Mouse (Mus musculus) midbrain, embryonic 16.5 days (tissue): ENCODE data around the gene Mill2. TPM values are rescaled to one million over a fixed set of nuclear protein-coding genes. Genes with fewer than 3 reads are reported as not detected.

Experiments
- ATAC-seq: fragments of 200-750 bp; cut with Nextera tagmentation; 2 replicates; pipeline ENCODE4 v1.8.0; 2017; ENCODE audit warnings: moderate TSS enrichment
- H3K27ac ChIP-seq: fragments of 300-500 bp; sonication (generic); 2 replicates; pipeline ENCODE4 v1.5.1; 2014; ENCODE audit warnings: mild to moderate bottlenecking, low read length, mixed read lengths
- H3K27me3 ChIP-seq: fragments of 300-500 bp; sonication (generic); 2 replicates; pipeline ENCODE4 v1.6.1; 2014; ENCODE audit warnings: low read depth, low read length, mixed read lengths; ENCODE audit not compliant: control insufficient read depth, insufficient read depth
- H3K36me3 ChIP-seq: fragments of 300-500 bp; sonication (generic); 2 replicates; pipeline ENCODE4 v1.6.1; 2014; ENCODE audit warnings: mild to moderate bottlenecking, low read length, moderate library complexity, mixed read lengths; ENCODE audit not compliant: control insufficient read depth, insufficient read depth
- H3K4me1 ChIP-seq: fragments of 300-500 bp; sonication (generic); 2 replicates; pipeline ENCODE4 v1.6.1; 2014; ENCODE audit warnings: mild to moderate bottlenecking, low read length, mixed read lengths; ENCODE audit not compliant: control insufficient read depth, insufficient read depth
- H3K4me2 ChIP-seq: fragments of 300-500 bp; sonication (generic); 2 replicates; pipeline ENCODE4 v1.6.1; 2014; ENCODE audit warnings: mild to moderate bottlenecking, low read length, mixed read lengths
- H3K4me3 ChIP-seq: fragments of 300-500 bp; sonication (generic); 2 replicates; pipeline ENCODE4 v1.5.1; 2014; ENCODE audit warnings: low read depth, mild to moderate bottlenecking, low read length, moderate library complexity, mixed read lengths
- H3K9ac ChIP-seq: fragments of 300-500 bp; sonication (generic); 2 replicates; pipeline ENCODE4 v1.6.1; 2014; ENCODE audit warnings: low read depth, low read length, mixed read lengths
- H3K9me3 ChIP-seq: fragments of 300-500 bp; sonication (generic); replicated peaks from 2 replicates; pipeline ENCODE4 v1.6.1; 2014; ENCODE audit warnings: mild to moderate bottlenecking, low read length, mixed read lengths; ENCODE audit not compliant: control insufficient read depth, poor library complexity, severe bottlenecking
- WGBS: fragments of 180-500 bp; shearing (Covaris S2); extraction: QIAGEN DNeasy Blood & Tissue Kit; methylation state at CpG from one replicate; pipeline ENCODE4 v1.1.7; 2014; 5-methylcytosine and 5-hydroxymethylcytosine counted together
- polyA plus RNA-seq: library from polyadenylated mRNA; unstranded; fragments of >200 nt; fragmentation: Nextera tagmentation; extraction: Ambion mirVana; gene quantifications from 2 replicates; pipeline ENCODE4 v1.2.1, GENCODE M21; 2015

Mill2 gene
- polyA plus RNA-seq, 1 experiment from 2014 or later: 0.69 TPM

DNA sequence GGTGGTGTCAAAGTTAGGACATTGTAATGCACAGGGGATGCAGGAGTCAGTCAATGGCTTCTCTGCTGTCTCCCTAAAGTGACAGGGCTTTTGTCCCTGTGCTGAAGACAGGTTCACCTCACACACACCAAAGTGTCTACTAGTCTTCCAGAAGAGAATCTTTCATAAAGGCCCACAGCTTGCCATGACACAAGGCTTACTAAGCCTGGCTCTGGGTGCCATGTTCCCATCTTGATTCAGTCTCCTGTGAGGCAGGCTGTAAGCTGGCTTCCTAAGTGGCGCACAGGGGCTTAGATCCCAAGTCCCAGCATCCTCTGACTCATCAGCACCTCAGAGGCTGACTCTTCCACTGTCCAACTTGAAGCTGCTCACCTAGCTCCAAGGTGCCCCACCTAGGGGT, 47.2 kb downstream of the Mill2 start:
- ATAC-seq: no peak
- 100% methylated on average over 1 of the region's 1 CpGs for WGBS

DNA sequence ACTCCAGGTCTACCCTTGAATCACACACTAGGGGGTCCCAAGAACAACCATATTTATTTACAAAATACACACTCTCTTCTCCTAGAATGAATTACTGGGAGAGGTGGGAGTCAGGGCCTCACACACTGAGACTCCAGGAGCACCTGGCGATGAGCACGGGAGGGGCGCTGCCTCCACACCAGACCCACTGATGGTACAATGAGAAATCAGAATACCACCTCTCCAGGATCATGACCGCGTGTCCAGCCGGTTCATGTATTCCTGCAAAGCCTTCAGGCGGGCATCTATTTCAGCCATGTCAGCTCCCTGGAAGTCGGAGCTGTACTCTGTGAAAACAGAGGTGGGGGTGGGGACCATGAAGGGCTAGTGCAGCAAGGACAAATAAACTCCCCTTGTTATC, 51.1 kb downstream of the Mill2 start:
- H3K27ac ChIP-seq: no peak overlapping the region
- H3K4me3 ChIP-seq: no peak overlapping the region
- peaks cover 13% of the 10 kb centered on the region; the same call in 1 of the 2 replicates for H3K4me1 ChIP-seq
- no peaks in the 10 kb centered on the region for H3K36me3 ChIP-seq
- H3K27me3 ChIP-seq: no peaks in the 10 kb centered on the region
- no peaks in the 10 kb centered on the region for H3K9me3 ChIP-seq
- no peak overlapping the region for H3K4me2 ChIP-seq
- 89% methylated on average over 8 of the region's 8 CpGs for WGBS
- no peak overlapping the region for H3K9ac ChIP-seq
- no peak for ATAC-seq

More for the DNA sequence above, 47.2 kb downstream of the Mill2 start:
- Histone ChIP-seq H3K4me1 (0 out of 2 replicates have a peak, but pooled peaks cover 2% of the 10 kb centered on the region), H3K36me3 (no peaks in the 10 kb centered on the region), H3K9me3 (no peaks in the 10 kb centered on the region), H3K4me3 (no peak overlapping the region), H3K27me3 (no peaks in the 10 kb centered on the region), H3K9ac (no peak overlapping the region), H3K4me2 (no peak overlapping the region), H3K27ac (no peak overlapping the region)

DNA sequence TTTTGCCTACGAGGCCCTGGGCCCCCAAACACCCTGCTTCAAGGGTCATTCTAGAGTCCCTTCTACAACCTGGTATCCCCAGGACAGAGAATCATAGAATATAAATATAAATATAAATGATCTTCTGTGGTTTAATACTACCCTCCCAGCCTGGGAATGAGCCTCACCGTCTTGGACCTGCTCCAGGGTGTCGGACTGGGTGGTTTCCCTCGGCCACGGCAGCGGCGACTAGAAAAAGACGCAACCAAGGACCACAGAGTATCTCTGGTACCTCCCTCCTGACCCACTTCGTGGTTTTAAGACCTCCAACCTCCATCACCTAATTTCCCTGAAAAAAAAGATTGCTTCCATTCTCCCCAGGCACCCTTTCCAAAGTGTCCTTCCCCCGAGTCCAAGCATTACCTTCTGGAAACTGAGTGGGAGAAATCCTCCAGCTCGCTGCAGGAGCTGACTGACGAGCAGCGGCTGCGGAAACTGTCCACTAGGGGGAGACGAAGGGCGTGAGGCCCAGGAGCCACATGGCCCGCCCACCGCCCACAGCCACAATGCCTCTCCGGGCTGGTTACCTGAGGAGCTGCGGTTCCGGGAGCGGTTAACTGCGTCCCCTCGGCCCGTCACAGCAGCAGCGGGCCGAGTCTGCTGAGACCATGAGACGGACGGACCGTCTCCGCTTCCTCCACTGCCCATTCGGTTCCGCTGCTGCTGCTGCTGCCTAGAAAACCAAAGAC, 52.3 kb downstream of the Mill2 start:
- Histone ChIP-seq H3K4me2 (peak overlapping the region; percentile 77), H3K27ac (peak overlapping the region; percentile 29), H3K27me3 (no peaks in the 10 kb centered on the region), H3K9ac (peak overlapping the region; percentile 61), H3K4me3 (peak overlapping the region; percentile 46), H3K4me1 (peaks cover 13% of the 10 kb centered on the region; the same call in 1 of the 2 replicates), H3K36me3 (no peaks in the 10 kb centered on the region), H3K9me3 (no peaks in the 10 kb centered on the region)
- ATAC-seq: peak; percentile 60
- 20% methylated on average over 33 of the region's 33 CpGs for WGBS

DNA sequence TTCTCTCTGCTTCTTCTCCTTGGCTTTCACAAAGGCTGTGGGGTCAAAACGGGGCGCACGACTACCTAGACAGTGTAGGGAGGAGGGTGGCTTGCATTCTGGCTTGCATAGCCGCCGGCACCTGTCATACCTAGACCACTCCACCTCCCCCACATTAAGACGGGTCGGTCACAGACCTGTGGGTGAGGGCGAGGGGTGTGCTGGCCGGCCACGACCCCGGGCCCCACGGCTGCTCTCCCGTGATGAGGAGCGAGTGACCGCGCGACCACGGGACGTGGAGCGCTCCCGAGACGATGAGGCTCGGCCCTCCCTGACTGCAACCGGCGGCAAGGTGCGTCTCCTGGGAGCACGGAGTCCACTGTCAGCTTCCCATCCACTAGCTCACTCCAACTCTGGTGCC, 53.2 kb downstream of the Mill2 start:
- Histone ChIP-seq H3K9me3 (no peaks in the 10 kb centered on the region), H3K4me2 (peak overlapping the region; percentile 77), H3K9ac (peak overlapping the region; percentile 61), H3K4me1 (peaks cover 13% of the 10 kb centered on the region; the same call in 1 of the 2 replicates), H3K27me3 (no peaks in the 10 kb centered on the region), H3K36me3 (no peaks in the 10 kb centered on the region), H3K27ac (no peak overlapping the region; the same call in 1 of the 2 replicates), H3K4me3 (peak overlapping the region; percentile 46)
- peak; percentile 52 for ATAC-seq
- WGBS: 33% methylated on average over 27 of the region's 27 CpGs

DNA sequence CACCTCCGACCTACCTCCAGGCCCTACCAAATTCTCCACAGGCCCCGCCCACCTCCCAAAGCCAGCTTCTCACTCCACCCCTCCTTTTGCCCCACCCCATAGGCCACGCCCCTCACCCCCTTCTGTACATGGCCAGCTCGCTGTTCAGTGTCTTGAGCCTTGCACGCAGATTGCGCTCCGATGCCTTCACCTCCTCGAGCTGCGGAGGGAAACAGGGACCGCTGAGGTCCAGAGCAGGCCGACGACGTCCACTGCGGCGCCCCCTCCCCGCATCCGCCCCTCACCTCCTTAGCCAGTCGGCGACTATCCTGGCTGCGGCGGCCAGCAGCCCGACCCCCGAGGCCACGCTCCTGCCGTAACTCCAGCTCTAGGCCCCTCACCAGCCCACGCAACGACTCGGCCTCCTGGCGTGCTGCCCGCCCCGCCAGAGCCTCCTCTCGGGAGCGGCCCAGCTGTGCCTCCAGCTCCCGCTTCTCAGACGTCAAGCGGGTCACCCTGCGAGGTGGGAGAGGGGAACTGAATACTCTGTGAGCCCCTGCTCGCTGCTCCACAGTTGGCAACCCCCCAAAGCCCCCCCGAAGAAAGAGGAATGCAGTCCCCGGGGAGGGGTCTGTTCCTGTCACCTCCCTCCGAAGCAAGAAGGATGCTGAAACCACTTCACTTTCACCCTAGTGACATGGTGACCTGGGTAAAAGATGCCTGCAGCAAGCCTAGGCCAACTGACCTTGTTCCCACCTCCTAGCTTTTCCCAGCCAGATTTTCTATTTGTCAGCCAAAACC, 54.1 kb downstream of the Mill2 start:
- no peaks in the 10 kb centered on the region for H3K36me3 ChIP-seq
- ATAC-seq: peak; percentile 34
- H3K27ac ChIP-seq: no peak overlapping the region; the same call in 1 of the 2 replicates
- H3K27me3 ChIP-seq: no peaks in the 10 kb centered on the region
- H3K4me1 ChIP-seq: peaks cover 13% of the 10 kb centered on the region; the same call in 1 of the 2 replicates
- peak overlapping the region; percentile 46 for H3K4me3 ChIP-seq
- peak overlapping the region; percentile 68 for H3K9ac ChIP-seq
- H3K9me3 ChIP-seq: no peaks in the 10 kb centered on the region
- peak overlapping the region; percentile 77 for H3K4me2 ChIP-seq
- WGBS: 2% methylated on average over 40 of the region's 41 CpGs

DNA sequence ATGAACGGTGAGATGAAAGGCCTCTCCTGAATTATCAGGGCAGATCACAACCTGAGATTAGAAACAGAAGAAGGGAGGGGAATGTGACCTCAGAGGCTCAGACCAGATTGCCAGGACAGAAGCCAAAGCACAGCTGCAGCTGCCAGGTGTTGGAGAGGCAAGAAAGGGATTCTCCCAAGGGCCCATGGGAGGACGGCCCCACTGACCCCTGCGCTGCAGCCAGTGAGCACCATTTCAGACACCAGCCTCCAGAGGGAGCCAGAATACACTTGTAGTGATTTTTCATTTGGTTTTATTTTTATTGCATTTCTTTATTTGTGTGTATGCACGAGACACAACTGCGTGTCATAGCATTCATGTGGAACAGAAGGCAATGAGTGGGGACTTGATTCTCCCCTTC, 56.8 kb downstream of the Mill2 start:
- H3K27ac ChIP-seq: no peak overlapping the region
- no peak for ATAC-seq

DNA sequence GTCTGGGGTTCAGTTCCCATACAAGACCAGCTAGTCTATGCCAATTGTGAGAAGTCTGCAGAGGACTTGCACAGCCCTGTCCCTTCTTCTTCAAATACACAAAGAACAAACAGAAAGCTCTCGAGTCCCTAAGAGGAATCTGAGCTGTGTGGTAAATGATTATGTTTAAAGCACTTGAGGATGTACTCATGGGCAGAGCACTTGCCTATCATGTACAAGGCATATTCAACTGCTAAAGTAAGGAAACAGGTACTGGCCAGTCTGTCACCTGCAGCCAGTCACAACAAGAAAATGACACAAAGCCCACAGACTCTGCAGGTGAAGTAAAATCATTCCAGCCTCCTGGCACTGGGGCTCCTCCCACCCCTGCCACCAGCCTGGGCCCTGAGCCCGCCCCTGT, 60.7 kb downstream of the Mill2 start:
- H3K27ac ChIP-seq: no peak overlapping the region
- H3K4me2 ChIP-seq: no peak overlapping the region
- ATAC-seq: no peak
- H3K9ac ChIP-seq: no peak overlapping the region
- WGBS: 88% methylated on average over 2 of the region's 2 CpGs
- no peak overlapping the region for H3K4me3 ChIP-seq
- H3K36me3 ChIP-seq: no peaks in the 10 kb centered on the region
- H3K27me3 ChIP-seq: no peaks in the 10 kb centered on the region
- no peaks in the 10 kb centered on the region for H3K9me3 ChIP-seq
- H3K4me1 ChIP-seq: no peaks in the 10 kb centered on the region

More for the DNA sequence above, 56.8 kb downstream of the Mill2 start:
- WGBS: 24% methylated on average over 5 of the region's 5 CpGs
- Histone ChIP-seq H3K9me3 (no peaks in the 10 kb centered on the region), H3K4me2 (no peak overlapping the region), H3K4me1 (peaks cover 13% of the 10 kb centered on the region; the same call in 1 of the 2 replicates), H3K36me3 (no peaks in the 10 kb centered on the region), H3K4me3 (no peak overlapping the region), H3K9ac (no peak overlapping the region), H3K27me3 (no peaks in the 10 kb centered on the region)

DNA sequence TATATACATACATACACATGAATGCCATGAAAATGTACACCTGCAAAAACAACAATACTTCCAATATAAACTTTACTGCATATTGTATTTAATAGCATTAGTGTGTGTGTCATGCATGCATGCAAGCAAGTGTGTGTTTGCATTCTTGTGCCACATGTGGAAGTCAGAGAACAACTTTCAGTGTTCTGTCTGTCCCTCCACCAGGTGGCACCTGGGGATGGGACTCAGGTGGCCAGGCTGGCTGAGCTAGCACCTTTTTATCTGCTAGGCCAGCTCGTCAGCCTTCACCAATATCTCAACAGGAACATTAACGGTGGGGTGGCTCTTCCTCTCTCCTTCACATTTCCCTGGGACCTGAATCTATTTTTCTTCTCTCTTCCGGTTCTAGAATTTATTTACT, 62.7 kb downstream of the Mill2 start:
- H3K9ac ChIP-seq: no peak overlapping the region
- H3K36me3 ChIP-seq: no peaks in the 10 kb centered on the region
- H3K4me1 ChIP-seq: no peaks in the 10 kb centered on the region
- no peaks in the 10 kb centered on the region for H3K27me3 ChIP-seq
- H3K27ac ChIP-seq: no peak overlapping the region
- ATAC-seq: no peak
- no peak overlapping the region for H3K4me3 ChIP-seq
- no peak overlapping the region for H3K4me2 ChIP-seq
- 58% methylated on average over 3 of the region's 3 CpGs for WGBS
- no peaks in the 10 kb centered on the region for H3K9me3 ChIP-seq

DNA sequence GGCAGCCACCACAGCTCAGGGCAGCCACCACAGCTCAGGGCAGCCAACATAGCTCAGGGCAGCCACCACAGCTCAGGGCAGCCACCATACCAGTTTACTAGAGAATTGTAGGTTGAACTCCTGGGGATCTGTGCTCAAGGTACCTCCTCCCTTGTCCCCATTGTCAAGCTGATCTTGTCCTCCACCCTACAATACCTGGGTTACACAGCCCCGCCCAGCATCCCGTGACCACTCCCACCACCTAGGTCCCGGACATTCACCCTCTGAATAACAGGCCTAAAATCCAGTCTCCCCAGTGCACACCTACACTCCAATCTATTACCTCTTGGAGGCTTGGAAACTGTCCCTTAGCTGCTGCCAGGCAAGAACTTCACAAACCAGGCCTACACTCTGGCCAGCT, 65.2 kb downstream of the Mill2 start:
- H3K4me3 ChIP-seq: no peak overlapping the region
- no peak for ATAC-seq
- no peak overlapping the region for H3K4me2 ChIP-seq
- no peaks in the 10 kb centered on the region for H3K27me3 ChIP-seq
- WGBS: 71% methylated on average over 3 of the region's 3 CpGs
- H3K9me3 ChIP-seq: no peaks in the 10 kb centered on the region
- H3K27ac ChIP-seq: no peak overlapping the region
- H3K9ac ChIP-seq: no peak overlapping the region
- no peaks in the 10 kb centered on the region for H3K36me3 ChIP-seq
- H3K4me1 ChIP-seq: peaks cover 12% of the 10 kb centered on the region
